Mouse (Mus musculus) heart, postnatal 0 days (tissue): ENCODE results near the gene Plekhm2. TPM values are rescaled to one million over a fixed set of nuclear protein-coding genes. Genes with fewer than 3 reads are reported as not detected.

Experiments used
- ATAC-seq: fragments of 200-750 bp; cut with Nextera tagmentation; 2 replicates; pipeline ENCODE4 v1.8.0; 2017; ENCODE audit warnings: low read depth, moderate number of reproducible peaks, moderate library complexity; ENCODE audit not compliant: insufficient read depth
- DNase-seq: peaks from one replicate; pipeline ENCODE4 v3.0.0-alpha.2; 2016; ENCODE audit warnings: low spot score
- H3K27ac ChIP-seq: fragments of 300-500 bp; sonication (generic); 2 replicates; pipeline ENCODE4 v1.5.1; 2014; ENCODE audit warnings: low read depth, mild to moderate bottlenecking
- H3K27me3 ChIP-seq: fragments of 300-500 bp; sonication (generic); 2 replicates; pipeline ENCODE4 v1.6.1; 2014; ENCODE audit warnings: low read length, mixed read lengths; ENCODE audit not compliant: control insufficient read depth, insufficient read depth
- H3K36me3 ChIP-seq: fragments of 300-500 bp; sonication (generic); replicated peaks from 2 replicates; pipeline ENCODE4 v1.6.1; 2014; ENCODE audit warnings: low read length, mixed read lengths; ENCODE audit not compliant: control insufficient read depth, insufficient read depth
- H3K4me1 ChIP-seq: fragments of 300-500 bp; sonication (generic); 2 replicates; pipeline ENCODE4 v1.6.1; 2014; ENCODE audit warnings: antibody characterized with exemption; ENCODE audit not compliant: control insufficient read depth, insufficient read depth
- H3K4me2 ChIP-seq: fragments of 300-500 bp; sonication (generic); 2 replicates; pipeline ENCODE4 v1.6.1; 2014; ENCODE audit warnings: low read depth, mild to moderate bottlenecking, low read length, moderate library complexity
- H3K4me3 ChIP-seq: fragments of 300-500 bp; sonication (generic); 2 replicates; pipeline ENCODE4 v1.5.1; 2014; ENCODE audit warnings: low read depth, low read length
- H3K9ac ChIP-seq: fragments of 300-500 bp; sonication (generic); replicated peaks from 2 replicates; pipeline ENCODE4 v1.6.1; 2014; ENCODE audit warnings: low read depth, low read length, mixed read lengths
- H3K9me3 ChIP-seq: fragments of 300-500 bp; sonication (generic); replicated peaks from 2 replicates; pipeline ENCODE4 v1.6.1; 2016; ENCODE audit warnings: low read length; ENCODE audit not compliant: control insufficient read depth
- CTCF ChIP-seq: IDR thresholded peaks from 2 replicates; pipeline ENCODE4 v1.5.1; 2016; ENCODE audit warnings: antibody characterized with exemption, control low read depth, low read depth
- EP300 ChIP-seq: IDR thresholded peaks from 2 replicates; pipeline ENCODE4 v1.6.1; 2016; ENCODE audit warnings: antibody characterized with exemption, low read depth
- WGBS: fragments of 180-500 bp; shearing (Covaris S2); extraction: QIAGEN DNeasy Blood & Tissue Kit; methylation state at CpG from one replicate; pipeline ENCODE4 v1.1.7; 2014; 5-methylcytosine and 5-hydroxymethylcytosine counted together
- polyA plus RNA-seq: library from polyadenylated mRNA; unstranded; fragments of >200 nt; fragmentation: Nextera tagmentation; extraction: Ambion mirVana; gene quantifications from 2 replicates; pipeline ENCODE4 v1.2.1, GENCODE M21; 2015
- total RNA-seq: library from RNA; depleted of rRNA; stranded (reverse); fragments of >200 nt; gene quantifications from 2 replicates; pipeline ENCODE4 v1.2.3, GENCODE M21; 2014; ENCODE audit warnings: low replicate concordance

The Plekhm2 gene
- total and polyA plus RNA-seq, 2 experiments from 2014 or later: 7.0 to 43.3 TPM

DNA sequence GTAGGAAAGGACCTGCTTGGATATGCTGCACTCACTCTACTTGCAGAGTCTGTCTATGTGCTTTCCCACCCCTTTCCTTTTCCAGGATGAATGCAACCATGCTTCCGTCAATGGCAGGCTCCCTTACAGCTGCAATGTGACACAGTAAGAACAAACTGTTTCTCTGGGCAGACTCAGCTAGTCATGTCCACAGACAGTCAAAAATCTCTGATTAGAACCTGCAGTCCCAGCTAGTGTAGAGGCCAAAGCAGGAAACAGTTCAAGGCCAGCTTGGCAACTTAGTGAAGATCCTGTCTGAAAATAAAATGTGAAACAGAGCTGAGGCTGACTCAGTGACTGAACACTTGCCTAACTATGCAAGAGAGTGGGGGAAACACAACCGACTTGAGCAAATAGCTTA is 39.9 kb upstream of the Plekhm2 start:
- Histone ChIP-seq H3K4me3 (no peak overlapping the region), H3K27ac (no peak overlapping the region), H3K4me2 (no peak overlapping the region), H3K27me3 (no peaks in the 10 kb centered on the region), H3K9ac (no peak overlapping the region), H3K4me1 (no peaks in the 10 kb centered on the region), H3K9me3 (no peaks in the 10 kb centered on the region), H3K36me3 (peaks cover 95% of the 10 kb centered on the region)
- ATAC-seq (no peak), DNase-seq (no peak)
- 78% methylated on average over 2 of the region's 2 CpGs for WGBS
- no peak for TF ChIP-seq CTCF

DNA sequence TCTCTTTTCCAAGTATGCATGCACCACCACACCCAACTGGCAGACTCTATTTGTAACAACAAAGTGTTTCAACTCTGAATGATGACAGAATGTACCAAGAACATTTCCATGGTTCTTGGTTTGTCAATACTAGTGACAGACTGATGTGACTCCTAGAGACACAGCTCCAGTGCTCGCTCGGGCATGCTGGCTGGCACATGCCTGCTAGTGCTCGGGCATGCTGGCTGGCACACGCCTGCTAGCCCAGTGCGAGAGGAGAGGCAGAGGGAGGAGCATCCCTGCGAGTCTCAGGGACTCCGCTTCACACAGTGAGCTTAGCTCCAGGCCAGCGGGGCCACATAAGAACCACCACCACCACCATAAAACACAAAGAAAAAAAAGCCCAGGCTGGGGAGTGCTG is 30.0 kb upstream of the Plekhm2 start:
- no peak overlapping the region for H3K9ac ChIP-seq
- peaks cover 5% of the 10 kb centered on the region; the same call in 1 of the 2 replicates for H3K4me1 ChIP-seq
- H3K36me3 ChIP-seq: peaks cover 97% of the 10 kb centered on the region
- H3K27me3 ChIP-seq: no peaks in the 10 kb centered on the region
- DNase-seq: no peak
- no peak overlapping the region for H3K4me3 ChIP-seq
- WGBS: 88% methylated on average over 8 of the region's 8 CpGs
- ATAC-seq: no peak
- no peak overlapping the region for H3K4me2 ChIP-seq
- H3K9me3 ChIP-seq: no peaks in the 10 kb centered on the region
- no peak overlapping the region for H3K27ac ChIP-seq
- no peak for TF ChIP-seq EP300
- no peak for TF ChIP-seq CTCF

DNA sequence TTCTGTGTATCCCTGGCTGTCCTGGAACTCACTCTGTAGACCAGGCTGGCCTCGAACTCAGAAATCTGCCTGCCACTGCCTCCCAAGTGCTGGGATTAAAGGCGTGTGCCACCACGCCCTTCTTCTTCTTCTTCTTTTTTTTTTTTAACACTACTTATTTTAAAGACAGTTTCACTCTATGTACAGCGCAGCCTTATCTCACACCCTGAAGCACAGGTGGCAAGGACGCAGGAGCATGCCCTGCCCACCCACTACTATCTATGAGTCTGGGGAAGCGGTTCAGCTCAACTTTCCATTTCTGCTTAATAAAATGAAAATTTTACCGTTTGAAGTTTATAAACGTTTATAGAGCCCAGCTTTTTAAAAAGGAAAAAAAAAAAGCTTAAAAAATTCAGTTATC is 23.8 kb upstream of the Plekhm2 start:
- no peak overlapping the region for H3K4me2 ChIP-seq
- H3K4me1 ChIP-seq: no peaks in the 10 kb centered on the region
- H3K9ac ChIP-seq: no peak overlapping the region
- no peak overlapping the region for H3K27ac ChIP-seq
- H3K9me3 ChIP-seq: no peaks in the 10 kb centered on the region
- no peak overlapping the region for H3K4me3 ChIP-seq
- WGBS: 90% methylated on average over 8 of the region's 8 CpGs
- DNase-seq (no peak), ATAC-seq (no peak)
- H3K36me3 ChIP-seq: peaks cover 79% of the 10 kb centered on the region
- TF ChIP-seq CTCF (no peak), EP300 (no peak)
- no peaks in the 10 kb centered on the region for H3K27me3 ChIP-seq

DNA sequence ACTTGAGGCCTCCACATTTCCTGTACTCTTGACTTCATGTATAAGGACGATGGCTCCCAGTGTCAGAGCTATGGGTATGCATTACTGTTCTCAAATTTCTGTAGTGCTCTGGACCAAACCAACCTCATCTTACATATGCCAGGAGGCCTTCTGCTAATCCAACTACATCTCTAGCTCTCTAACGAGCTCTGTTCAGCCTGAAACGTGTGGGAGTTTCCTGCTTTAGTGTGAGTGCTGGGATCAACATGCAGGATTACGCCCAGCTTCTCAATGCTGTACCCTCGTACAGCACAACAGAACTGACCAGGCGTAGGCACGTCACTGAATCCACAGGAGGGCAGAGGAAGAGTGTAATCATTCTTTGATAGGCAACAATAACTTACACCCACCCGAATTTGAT is 21.8 kb upstream of the Plekhm2 start:
- H3K4me2 ChIP-seq: no peak overlapping the region
- peaks cover 67% of the 10 kb centered on the region for H3K36me3 ChIP-seq
- peaks cover 14% of the 10 kb centered on the region for H3K4me1 ChIP-seq
- H3K4me3 ChIP-seq: no peak overlapping the region
- DNase-seq: no peak
- ATAC-seq: no peak
- WGBS: 70% methylated on average over 8 of the region's 8 CpGs
- H3K9ac ChIP-seq: no peak overlapping the region
- TF ChIP-seq EP300: no peak
- TF ChIP-seq CTCF: no peak
- H3K9me3 ChIP-seq: no peaks in the 10 kb centered on the region
- no peak overlapping the region for H3K27ac ChIP-seq
- H3K27me3 ChIP-seq: no peaks in the 10 kb centered on the region

DNA sequence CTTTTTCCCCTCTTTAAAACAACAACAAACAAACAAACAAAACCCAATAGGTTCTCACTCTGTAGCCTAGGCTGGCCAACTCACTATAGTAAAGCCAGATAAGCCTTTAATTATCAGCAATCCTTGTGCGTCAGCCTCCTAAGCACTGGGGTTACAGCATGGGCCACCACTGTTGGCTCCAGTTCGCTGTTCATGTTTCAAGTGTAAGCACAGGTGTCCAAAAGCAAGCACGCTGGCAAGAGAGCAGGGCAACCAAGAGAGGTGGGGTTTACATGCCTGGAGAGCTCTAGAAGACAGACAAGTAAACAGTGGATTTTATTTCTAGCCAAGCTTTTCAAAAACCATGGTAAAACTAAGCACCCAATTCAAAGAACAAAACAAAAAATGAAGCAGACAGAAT is 21.4 kb upstream of the Plekhm2 start:
- Histone ChIP-seq H3K36me3 (peaks cover 62% of the 10 kb centered on the region), H3K27ac (no peak overlapping the region), H3K4me3 (no peak overlapping the region), H3K9ac (no peak overlapping the region), H3K9me3 (no peaks in the 10 kb centered on the region), H3K4me2 (no peak overlapping the region), H3K4me1 (peaks cover 16% of the 10 kb centered on the region), H3K27me3 (no peaks in the 10 kb centered on the region)
- TF ChIP-seq EP300: no peak
- no peak for TF ChIP-seq CTCF
- 60% methylated on average over 3 of the region's 3 CpGs for WGBS
- no peak for ATAC-seq
- DNase-seq: no peak

DNA sequence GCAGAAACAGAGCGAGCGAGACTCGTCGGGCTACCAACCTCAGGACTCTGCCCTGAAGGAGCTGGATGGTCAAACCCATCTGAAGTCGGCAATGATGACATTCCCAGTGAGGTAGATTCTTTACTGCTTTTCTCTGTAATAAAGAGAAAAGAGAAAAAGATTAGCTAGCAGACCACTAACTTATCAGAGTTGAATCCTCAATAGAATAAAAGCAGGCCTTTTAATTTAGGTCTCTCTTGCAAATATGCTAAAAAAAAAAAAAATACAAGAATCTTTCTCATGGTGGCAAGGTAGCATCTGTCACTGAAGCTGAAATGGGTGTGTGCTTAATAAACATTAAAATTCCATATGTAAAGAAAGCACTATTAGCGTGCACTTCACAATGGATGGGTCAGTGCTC is 20.8 kb upstream of the Plekhm2 start, which contains the start of gene Rsc1a1:
Gene Rsc1a1, minus strand, starts transcription at position 101 of the 400 bp plus-strand sequence.
- Histone ChIP-seq H3K9me3 (no peaks in the 10 kb centered on the region), H3K4me3 (no peak within 1 kb of the TSS), H3K4me1 (peaks cover 16% of the 10 kb centered on the region), H3K27me3 (no peaks in the 10 kb centered on the region), H3K36me3 (peaks cover 56% of the 10 kb centered on the region), H3K9ac (no peak within 1 kb of the TSS), H3K27ac (no peak within 1 kb of the TSS), H3K4me2 (no peak within 1 kb of the TSS)
- DNase-seq (no peak), ATAC-seq (no peak)
- TF ChIP-seq EP300: no peak
- TF ChIP-seq CTCF: no peak
- 92% methylated on average over 6 of the region's 6 CpGs for WGBS
